Mouse (Mus musculus) midbrain, embryonic 16.5 days (tissue): ENCODE results near the gene Jakmip3. TPM values are rescaled to one million over a fixed set of nuclear protein-coding genes. Genes with fewer than 3 reads are reported as not detected.

Experiments used
- ATAC-seq: fragments of 200-750 bp; cut with Nextera tagmentation; 2 replicates; pipeline ENCODE4 v1.8.0; 2017; ENCODE audit warnings: moderate TSS enrichment
- H3K27ac ChIP-seq: fragments of 300-500 bp; sonication (generic); 2 replicates; pipeline ENCODE4 v1.5.1; 2014; ENCODE audit warnings: mild to moderate bottlenecking, low read length, mixed read lengths
- H3K27me3 ChIP-seq: fragments of 300-500 bp; sonication (generic); 2 replicates; pipeline ENCODE4 v1.6.1; 2014; ENCODE audit warnings: low read depth, low read length, mixed read lengths; ENCODE audit not compliant: control insufficient read depth, insufficient read depth
- H3K36me3 ChIP-seq: fragments of 300-500 bp; sonication (generic); 2 replicates; pipeline ENCODE4 v1.6.1; 2014; ENCODE audit warnings: mild to moderate bottlenecking, low read length, moderate library complexity, mixed read lengths; ENCODE audit not compliant: control insufficient read depth, insufficient read depth
- H3K4me1 ChIP-seq: fragments of 300-500 bp; sonication (generic); 2 replicates; pipeline ENCODE4 v1.6.1; 2014; ENCODE audit warnings: mild to moderate bottlenecking, low read length, mixed read lengths; ENCODE audit not compliant: control insufficient read depth, insufficient read depth
- H3K4me2 ChIP-seq: fragments of 300-500 bp; sonication (generic); 2 replicates; pipeline ENCODE4 v1.6.1; 2014; ENCODE audit warnings: mild to moderate bottlenecking, low read length, mixed read lengths
- H3K4me3 ChIP-seq: fragments of 300-500 bp; sonication (generic); 2 replicates; pipeline ENCODE4 v1.5.1; 2014; ENCODE audit warnings: low read depth, mild to moderate bottlenecking, low read length, moderate library complexity, mixed read lengths
- H3K9ac ChIP-seq: fragments of 300-500 bp; sonication (generic); 2 replicates; pipeline ENCODE4 v1.6.1; 2014; ENCODE audit warnings: low read depth, low read length, mixed read lengths
- H3K9me3 ChIP-seq: fragments of 300-500 bp; sonication (generic); replicated peaks from 2 replicates; pipeline ENCODE4 v1.6.1; 2014; ENCODE audit warnings: mild to moderate bottlenecking, low read length, mixed read lengths; ENCODE audit not compliant: control insufficient read depth, poor library complexity, severe bottlenecking
- WGBS: fragments of 180-500 bp; shearing (Covaris S2); extraction: QIAGEN DNeasy Blood & Tissue Kit; methylation state at CpG from one replicate; pipeline ENCODE4 v1.1.7; 2014; 5-methylcytosine and 5-hydroxymethylcytosine counted together
- polyA plus RNA-seq: library from polyadenylated mRNA; unstranded; fragments of >200 nt; fragmentation: Nextera tagmentation; extraction: Ambion mirVana; gene quantifications from 2 replicates; pipeline ENCODE4 v1.2.1, GENCODE M21; 2015

Gene Jakmip3
- polyA plus RNA-seq, 1 experiment from 2014 or later: 12.6 TPM

- Histone ChIP-seq H3K36me3 (no peaks in the 10 kb centered on the region), H3K4me2 (no peak overlapping the region), H3K27ac (peak overlapping the region; percentile 7; the same call in 1 of the 2 replicates), H3K9ac (no peak overlapping the region), H3K4me3 (no peak overlapping the region), H3K9me3 (no peaks in the 10 kb centered on the region), H3K27me3 (no peaks in the 10 kb centered on the region), H3K4me1 (peaks cover 7% of the 10 kb centered on the region; the same call in 1 of the 2 replicates)
- no peak for ATAC-seq
- WGBS: 44% methylated on average over 6 of the region's 6 CpGs
Measured at GRCm38 (mm10) chr7:139130361-139130760, 189.8 kb downstream of the Jakmip3 start.

GRCm38 (mm10) chr7:139131538-139131937, 191.0 kb downstream of the Jakmip3 start:
- H3K4me1 ChIP-seq: peaks cover 10% of the 10 kb centered on the region
- no peaks in the 10 kb centered on the region for H3K36me3 ChIP-seq
- WGBS: 65% methylated on average over 8 of the region's 8 CpGs
- no peak overlapping the region for H3K4me3 ChIP-seq
- H3K27me3 ChIP-seq: no peaks in the 10 kb centered on the region
- no peak overlapping the region for H3K4me2 ChIP-seq
- no peak overlapping the region for H3K9ac ChIP-seq
- ATAC-seq: no peak
- H3K27ac ChIP-seq: no peak overlapping the region
- no peaks in the 10 kb centered on the region for H3K9me3 ChIP-seq

- Histone ChIP-seq H3K4me1 (peaks cover 19% of the 10 kb centered on the region), H3K4me2 (no peak overlapping the region), H3K36me3 (no peaks in the 10 kb centered on the region), H3K9ac (no peak overlapping the region), H3K27me3 (no peaks in the 10 kb centered on the region), H3K9me3 (no peaks in the 10 kb centered on the region), H3K27ac (no peak overlapping the region), H3K4me3 (no peak overlapping the region)
- WGBS: 73% methylated on average over 3 of the region's 3 CpGs
- ATAC-seq: no peak
Measured at GRCm38 (mm10) chr7:139133446-139133845, 192.9 kb downstream of the Jakmip3 start.

Other genes with a start within 250 kb of the Jakmip3 start
- 85.3 TPM in 2 replicates for gene Ppp2r2d, start 94.7 kb upstream of the Jakmip3 start, polyA plus RNA-seq
- 32.7 and 33.6 TPM in 2 replicates for gene Mapk1ip1, start 94.5 kb upstream of the Jakmip3 start, polyA plus RNA-seq
- gene Bnip3, start 31.2 kb upstream of the Jakmip3 start, polyA plus RNA-seq: 106 and 113 TPM in 2 replicates
- gene Dpysl4, start 145.3 kb downstream of the Jakmip3 start, polyA plus RNA-seq: 176 and 181 TPM in 2 replicates